Mouse (Mus musculus) C2C12 (cell line): ENCODE data around the gene Pdhx.

Experiments used
- CTCF ChIP-seq: IDR thresholded peaks from one replicate; pipeline ENCODE4 v1.5.1; 2011; ENCODE audit not compliant: control insufficient read depth, insufficient read depth, insufficient read length
- FOSL1 ChIP-seq: IDR thresholded peaks from one replicate; pipeline ENCODE4 v1.8.0; 2011; ENCODE audit warnings: mild to moderate bottlenecking, low read length; ENCODE audit not compliant: poor library complexity, insufficient read depth, severe bottlenecking
- MAX ChIP-seq: IDR thresholded peaks from one replicate; pipeline ENCODE4 v1.6.1; 2011; ENCODE audit warnings: mild to moderate bottlenecking, control low read depth
- MYOD1 ChIP-seq: IDR thresholded peaks from one replicate; pipeline ENCODE4 v1.6.1; 2011; ENCODE audit warnings: low read depth; ENCODE audit not compliant: control insufficient read depth, insufficient read length
- MYOG ChIP-seq: IDR thresholded peaks from one replicate; pipeline ENCODE4 v1.6.1; 2011; ENCODE audit not compliant: control insufficient read depth, insufficient read length; ENCODE audit errors: extremely low read depth
- USF1 ChIP-seq: IDR thresholded peaks from one replicate; pipeline ENCODE4 v1.6.1; 2011; ENCODE audit warnings: low read depth, mild to moderate bottlenecking, control low read depth, moderate library complexity

DNA sequence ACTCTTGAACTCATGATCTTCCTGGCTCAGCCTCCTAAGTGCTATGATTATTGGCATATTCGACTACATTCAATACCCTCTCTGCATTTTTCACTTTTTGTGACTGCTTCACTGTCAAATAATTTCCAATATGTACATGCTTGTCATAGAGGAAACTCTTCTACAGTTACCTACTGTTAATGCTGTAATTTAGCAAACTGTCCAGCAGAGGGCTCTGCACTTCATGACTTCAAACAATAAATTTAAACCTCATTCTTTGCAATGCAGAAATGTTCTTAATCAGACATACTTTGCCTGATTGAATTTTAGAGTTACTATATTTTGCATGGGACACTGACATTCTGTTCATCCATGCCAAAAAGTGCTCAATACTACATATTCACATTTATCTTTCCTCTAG lies 13.1 kb upstream of the Pdhx start:
- TF ChIP-seq CTCF (no peak), MAX (no peak), MYOD1 (no peak), FOSL1 (no peak), MYOG (no peak), USF1 (no peak)
